10 mouse cellular contexts compared by ENCODE assay signal in genomic region chr11:92889693-92890454, GRCm38 (mm10).
A peak's percentile ranks its signal among the peaks of the same experiment; 100 is the strongest.
DNase-seq lines count a peak whose midpoint lies in the region; ATAC-seq and TF ChIP-seq lines count a peak whose summit lies in the region.
"Had no signal": no experiment of that assay in that cellular context is flagged by ENCODE, and none has a peak within 500 bp of the region (broad histone marks: within the 10 kb centered on the region; RNA-seq: fewer than 3 reads in every experiment).

No protein-coding gene starts in this region.

- no peaks in the 10 kb centered on the region for H3K36me3 ChIP-seq in neural tube, embryonic 15.5 days
- no peaks in the 10 kb centered on the region for H3K36me3 ChIP-seq in forebrain, embryonic 14.5 days (ENCODE audit: control insufficient read depth, insufficient read depth, low read length)
- no peaks in the 10 kb centered on the region for H3K36me3 ChIP-seq in kidney, embryonic 14.5 days (ENCODE audit: control insufficient read depth, insufficient read depth, low read length)
- H3K36me3 ChIP-seq in liver, adult 2 months (ENCODE audit: control insufficient read depth, insufficient read depth, low read length): no peaks in the 10 kb centered on the region
- H3K36me3 ChIP-seq: embryonic facial prominence, embryonic 12.5 days; lung, embryonic 15.5 days had no signal

- H3K9me3 ChIP-seq in neural tube, embryonic 15.5 days (replicated peaks): no peaks in the 10 kb centered on the region
- no peaks in the 10 kb centered on the region for H3K9me3 ChIP-seq in forebrain, embryonic 14.5 days (replicated peaks; ENCODE audit: control insufficient read depth, low read length)
- no peaks in the 10 kb centered on the region for H3K9me3 ChIP-seq in kidney, embryonic 14.5 days (ENCODE audit: control insufficient read depth, low read length)
- H3K9me3 ChIP-seq: embryonic facial prominence, embryonic 12.5 days; lung, embryonic 15.5 days had no signal

- peak; percentile 71 for TF ChIP-seq CTCF in brain, embryonic 14.5 days (IDR thresholded peaks at IDR 0.05; ENCODE audit: borderline replicate concordance, extremely low read depth, insufficient read depth, insufficient read length)
- peak; percentile 19; the same call in 1 of the 2 replicates for TF ChIP-seq CTCF in liver, adult 2 months (IDR thresholded peaks at IDR 0.05; ENCODE audit: low read depth, low read length)

- no peak overlapping the region for H3K9ac ChIP-seq in neural tube, embryonic 15.5 days (replicated peaks)
- no peak overlapping the region for H3K9ac ChIP-seq in forebrain, embryonic 14.5 days (ENCODE audit: low read length)
- H3K9ac ChIP-seq in kidney, embryonic 14.5 days (ENCODE audit: low read depth, low read length): no peak overlapping the region
- no peak overlapping the region for H3K9ac ChIP-seq in liver, adult 2 months (ENCODE audit: low read depth, low read length)
- H3K9ac ChIP-seq: embryonic facial prominence, embryonic 12.5 days; lung, embryonic 15.5 days had no signal

- H3K79me2 ChIP-seq in liver, adult 2 months (ENCODE audit: control insufficient read depth, insufficient read depth, low read length): no peaks in the 10 kb centered on the region

- no peaks in the 10 kb centered on the region for H3K27me3 ChIP-seq in neural tube, embryonic 15.5 days (replicated peaks)
- H3K27me3 ChIP-seq in forebrain, embryonic 14.5 days (replicated peaks; ENCODE audit: control insufficient read depth, insufficient read depth, low read length): no peaks in the 10 kb centered on the region
- H3K27me3 ChIP-seq in kidney, embryonic 14.5 days (ENCODE audit: control insufficient read depth, insufficient read depth, low read length): no peaks in the 10 kb centered on the region
- no peaks in the 10 kb centered on the region for H3K27me3 ChIP-seq in liver, adult 2 months (ENCODE audit: control insufficient read depth, insufficient read depth, low read length)
- H3K27me3 ChIP-seq: embryonic facial prominence, embryonic 12.5 days; lung, embryonic 15.5 days had no signal

- DNase-seq in neural tube, embryonic 10.5 days (ENCODE audit: extremely low spot score, low spot score): peak; percentile 35
- DNase-seq in brain, embryonic 14.5 days (ENCODE audit: low read depth): peak; percentile 78
- peak; percentile 74 for DNase-seq in forebrain, embryonic 14.5 days (ENCODE audit: low spot score)
- peak; percentile 24 for DNase-seq in liver, adult 2 months (ENCODE audit: extremely low read depth, low read depth, low spot score)
- peak; percentile 31 for DNase-seq in retina, postnatal 7 days (ENCODE audit: low read depth, low spot score)

- no peaks in the 10 kb centered on the region for H3K4me1 ChIP-seq in neural tube, embryonic 15.5 days
- no peaks in the 10 kb centered on the region for H3K4me1 ChIP-seq in forebrain, embryonic 14.5 days (ENCODE audit: control insufficient read depth, insufficient read depth, low read length)
- no peaks in the 10 kb centered on the region for H3K4me1 ChIP-seq in kidney, embryonic 14.5 days (ENCODE audit: control insufficient read depth, insufficient read depth, low read length)
- H3K4me1 ChIP-seq in liver, adult 2 months (ENCODE audit: control insufficient read depth, insufficient read depth, low read length): no peaks in the 10 kb centered on the region
- H3K4me1 ChIP-seq: embryonic facial prominence, embryonic 12.5 days; lung, embryonic 15.5 days had no signal

- no peak overlapping the region for H3K4me3 ChIP-seq in neural tube, embryonic 15.5 days (replicated peaks)
- no peak overlapping the region for H3K4me3 ChIP-seq in forebrain, embryonic 14.5 days (ENCODE audit: low read depth, low read length)
- no peak overlapping the region for H3K4me3 ChIP-seq in kidney, embryonic 14.5 days (ENCODE audit: low read length)
- no peak overlapping the region for H3K4me3 ChIP-seq in liver, adult 2 months (ENCODE audit: insufficient read depth, low read depth, low read length)
- H3K4me3 ChIP-seq: embryonic facial prominence, embryonic 12.5 days; lung, embryonic 15.5 days had no signal

- no peak overlapping the region for H3K27ac ChIP-seq in neural tube, embryonic 15.5 days (replicated peaks)
- H3K27ac ChIP-seq in forebrain, embryonic 14.5 days (ENCODE audit: low read depth, low read length): no peak overlapping the region
- no peak overlapping the region for H3K27ac ChIP-seq in kidney, embryonic 14.5 days (ENCODE audit: low read depth, low read length)
- no peak overlapping the region for H3K27ac ChIP-seq in liver, adult 2 months (replicated peaks; ENCODE audit: insufficient read depth, low read depth, low read length)
- H3K27ac ChIP-seq: embryonic facial prominence, embryonic 12.5 days; lung, embryonic 15.5 days had no signal

- no peak overlapping the region for H3K4me2 ChIP-seq in neural tube, embryonic 15.5 days
- no peak overlapping the region for H3K4me2 ChIP-seq in forebrain, embryonic 14.5 days (ENCODE audit: low read length)
- H3K4me2 ChIP-seq in kidney, embryonic 14.5 days (replicated peaks; ENCODE audit: low read depth, low read length): no peak overlapping the region
- H3K4me2 ChIP-seq: embryonic facial prominence, embryonic 12.5 days; lung, embryonic 15.5 days had no signal

- WGBS in neural tube, embryonic 15.5 days: 52% methylated on average over 8 of the region's 8 CpGs
- WGBS in forebrain, embryonic 14.5 days: 47% methylated on average over 8 of the region's 8 CpGs
- 54% methylated on average over 8 of the region's 8 CpGs for WGBS in kidney, embryonic 14.5 days
- WGBS in liver, adult 2 months: 49% methylated on average over 8 of the region's 8 CpGs

- ATAC-seq in neural tube, embryonic 15.5 days (ENCODE audit: low FRiP score): no peak
- 0 out of 2 replicates have a peak, but pooled peaks have one; percentile 66 for ATAC-seq in forebrain, embryonic 14.5 days
- ATAC-seq in kidney, embryonic 14.5 days (ENCODE audit: low FRiP score, low TSS enrichment): peak; percentile 77; the same call in 1 of the 2 replicates
- ATAC-seq in monocyte, adult 5-6 weeks (replicated peaks; ENCODE audit: insufficient number of reproducible peaks, low FRiP score, low TSS enrichment, poor library complexity, severe bottlenecking): no peak

- TF ChIP-seq POLR2A in brain, embryonic 14.5 days (IDR thresholded peaks at IDR 0.05; ENCODE audit: borderline replicate concordance, extremely low read depth, insufficient read depth, insufficient read length, poor library complexity, severe bottlenecking): no peak
- no peak for TF ChIP-seq POLR2A in liver, adult 2 months (IDR thresholded peaks at IDR 0.05; ENCODE audit: extremely low read depth, insufficient read depth, low read length)

Comparison
In these comparisons a context has a peak if more than half of its experiments do, and no peak if none do; other contexts are left out.
1. DNase-seq: peak in every context shown above with its lines; median percentile 78 in brain, embryonic 14.5 days; 74 in forebrain, embryonic 14.5 days; 35 in neural tube, embryonic 10.5 days; 31 in retina, postnatal 7 days; 24 in liver, adult 2 months.
2. ATAC-seq: peak in forebrain, embryonic 14.5 days (single experiment) and kidney, embryonic 14.5 days (single experiment); none in neural tube, embryonic 15.5 days (single experiment) and monocyte, adult 5-6 weeks (single experiment).